Mouse (Mus musculus) heart, adult 2 months (tissue): ENCODE results near the gene Gm15448. TPM values are rescaled to one million over a fixed set of nuclear protein-coding genes. Genes with fewer than 3 reads are reported as not detected.
"Not testable (repeated sequence)": the region's sequence is repeated elsewhere in the genome, so short reads cannot be mapped to it uniquely, and the experiment has no call there.

Experiments used
- DNase-seq, 2 experiments: peaks; one replicate each; pipeline ENCODE4 v3.0.0; 2021
- H3K27ac ChIP-seq: fragments of 200-600 bp; 2 replicates; pipeline ENCODE4 v1.8.1; 2022
- H3K27me3 ChIP-seq: fragments of 200-500 bp; 2 replicates; pipeline ENCODE4 v1.6.1; 2012; ENCODE audit warnings: mild to moderate bottlenecking, low read length, inconsistent platforms, mixed read lengths; ENCODE audit not compliant: control insufficient read depth, insufficient read depth
- H3K36me3 ChIP-seq: fragments of 200-500 bp; 2 replicates; pipeline ENCODE4 v1.6.1; 2012; ENCODE audit warnings: low read length, inconsistent platforms; ENCODE audit not compliant: control insufficient read depth, insufficient read depth
- H3K4me1 ChIP-seq: fragments of 200-500 bp; 2 replicates; pipeline ENCODE4 v1.6.1; 2011; ENCODE audit warnings: low read length; ENCODE audit not compliant: control insufficient read depth, insufficient read depth
- H3K4me3 ChIP-seq: fragments of 200-600 bp; 2 replicates; pipeline ENCODE4 v1.8.1; 2022
- H3K79me2 ChIP-seq: fragments of 200-500 bp; replicated peaks from 2 replicates; pipeline ENCODE4 v1.6.1; 2012; ENCODE audit warnings: mild to moderate bottlenecking, inconsistent platforms, low read length, moderate library complexity, mixed read lengths; ENCODE audit not compliant: control insufficient read depth, insufficient read depth
- H3K9ac ChIP-seq: fragments of 200-500 bp; 2 replicates; pipeline ENCODE4 v1.6.1; 2012; ENCODE audit warnings: low read depth, mild to moderate bottlenecking, control low read depth, inconsistent platforms, low read length, mixed read lengths
- CTCF ChIP-seq: fragments of 200-600 bp; IDR thresholded peaks from 2 replicates; pipeline ENCODE4 v1.8.1; 2022; ENCODE audit warnings: antibody characterized with exemption, mild to moderate bottlenecking, moderate library complexity
- WGBS: fragments of 180-500 bp; shearing (Covaris S2); methylation state at CpG from one replicate; pipeline ENCODE4 v1.1.7; 2018; 5-methylcytosine and 5-hydroxymethylcytosine counted together
- intact Hi-C: fragments of 180-260 bp; cut with DNase I; formaldehyde crosslinking; loops from one replicate; pipeline ENCODE4 v1.15.1; 2025
- long read RNA-seq: library from polyadenylated mRNA; stranded (forward); transcript quantifications from one replicate; pipeline ENCODE4 v2.0.0, GENCODE M21; 2021
- polyA plus RNA-seq: library from polyadenylated mRNA; depleted of rRNA; stranded (reverse); fragments of >200 nt; gene quantifications from 2 replicates; pipeline ENCODE4 v1.2.3, GENCODE M21; 2012; rRNA removed
- total RNA-seq, 2 experiments: library from RNA; stranded (reverse); gene quantifications; 2 replicates each; pipeline ENCODE4 v1.2.3; 2021

Gene Gm15448
- under 1 TPM; 0.27 to 0.29 TPM for total RNA-seq
- 0.39 TPM in 1 of 2 replicates, not detected in the other for polyA plus RNA-seq
- long read RNA-seq, result 0 reads

DNA sequence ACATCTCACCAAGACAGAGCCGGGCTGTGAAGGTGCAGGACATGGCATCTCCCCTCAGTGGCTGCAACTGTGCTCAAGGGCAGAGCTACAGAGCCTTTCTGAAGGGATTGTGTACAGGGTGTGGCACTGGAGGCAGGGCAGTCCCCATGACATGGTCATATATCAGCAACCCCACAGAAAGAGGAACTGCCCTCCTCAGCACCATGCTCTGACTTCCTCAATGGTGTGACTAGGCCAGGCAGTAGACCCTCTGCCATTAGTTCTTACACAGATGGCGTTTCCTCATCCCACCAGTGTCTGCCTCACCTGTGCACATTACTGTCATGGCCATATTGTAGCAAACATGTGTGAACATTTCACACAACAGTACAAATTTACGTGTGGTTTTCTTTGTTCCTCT is at the start of gene Gm15448:
Gm15448 (minus strand) TSS at position 89 of the 400 bp plus-strand sequence.
- 25% methylated on average over 1 of the region's 3 CpGs for WGBS

DNA sequence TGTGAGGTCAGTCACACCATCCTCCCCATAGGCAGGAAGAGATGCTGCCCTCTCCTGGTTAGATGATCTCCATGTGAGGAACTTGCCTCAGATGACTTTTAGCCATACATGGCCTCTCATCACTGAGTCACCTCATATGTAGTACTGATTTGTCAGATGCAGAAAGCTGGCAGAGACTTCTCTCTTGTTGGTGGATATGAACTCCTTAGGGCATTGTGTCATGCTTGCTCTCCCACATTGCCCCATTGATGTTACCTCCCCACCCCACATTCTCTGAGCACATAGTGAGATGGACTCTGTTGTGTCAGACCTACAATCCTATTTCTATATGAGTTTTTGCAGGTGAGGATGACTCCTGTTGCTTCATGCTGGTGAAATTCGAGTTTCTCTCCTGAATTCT is 49.5 kb upstream of the Gm15448 start:
- H3K79me2 ChIP-seq, H3K36me3 ChIP-seq, H3K27ac ChIP-seq, intact Hi-C loops, H3K27me3 ChIP-seq, DNase-seq, H3K4me1 ChIP-seq, H3K4me3 ChIP-seq, H3K9ac ChIP-seq: not testable (repeated sequence)
- no CpG with 5 or more reads among the region's 1 CpGs for WGBS

More for the DNA sequence above, at the start of gene Gm15448:
- H3K27me3 ChIP-seq, H3K4me1 ChIP-seq, intact Hi-C loops, H3K27ac ChIP-seq, DNase-seq, H3K79me2 ChIP-seq, H3K9ac ChIP-seq, H3K36me3 ChIP-seq, H3K4me3 ChIP-seq: not testable (repeated sequence)

DNA sequence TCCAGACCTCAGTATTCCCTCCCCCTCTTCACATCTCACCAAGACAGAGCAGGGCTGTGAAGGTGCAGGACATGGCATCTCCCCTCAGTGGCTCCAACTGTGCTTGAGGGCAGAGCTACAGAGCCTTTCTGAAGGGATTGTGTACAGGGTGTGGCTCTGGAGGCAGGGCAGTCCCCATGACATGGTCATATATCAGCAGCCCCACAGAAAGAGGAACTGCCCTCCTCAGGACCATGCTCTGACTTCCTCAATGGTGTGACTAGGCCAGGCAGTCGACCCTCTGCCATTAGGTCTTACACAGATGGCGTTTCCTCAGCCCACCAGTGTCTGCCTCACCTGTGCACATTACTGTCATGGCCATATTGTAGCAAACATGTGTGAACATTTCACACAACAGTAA is 19.5 kb upstream of the Gm15448 start, which contains the start of gene Pira2:
Pira2 (minus strand) TSS at position 101 of the 400 bp plus-strand sequence.
- H3K27me3 ChIP-seq, H3K4me1 ChIP-seq, H3K27ac ChIP-seq, DNase-seq, H3K9ac ChIP-seq, H3K4me3 ChIP-seq, H3K36me3 ChIP-seq, intact Hi-C loops, H3K79me2 ChIP-seq: not testable (repeated sequence)
- no CpG with 5 or more reads among the region's 2 CpGs for WGBS

DNA sequence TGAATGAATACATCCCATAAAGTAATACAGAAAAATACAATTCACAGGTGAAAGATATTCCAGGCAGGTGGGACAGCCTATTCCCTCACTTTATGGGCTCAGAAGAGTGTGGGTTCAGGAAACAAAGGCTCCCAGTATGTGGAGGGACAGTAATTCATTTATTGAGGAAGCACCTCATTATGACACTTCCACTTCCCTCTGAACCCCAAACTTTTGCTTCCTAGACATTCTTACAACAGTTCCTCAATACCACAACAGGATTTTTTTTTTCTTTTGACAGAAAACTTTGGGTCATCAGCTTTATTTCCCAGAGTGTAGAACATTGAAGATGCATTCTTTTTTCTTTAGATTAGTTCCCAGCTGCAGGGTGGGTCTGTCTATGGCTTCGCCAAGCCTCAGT is 12.4 kb upstream of the Gm15448 start:
- H3K27me3 ChIP-seq, H3K4me1 ChIP-seq, H3K79me2 ChIP-seq, H3K9ac ChIP-seq, H3K4me3 ChIP-seq, intact Hi-C loops, H3K36me3 ChIP-seq, H3K27ac ChIP-seq, DNase-seq: not testable (repeated sequence)
- whole genome bisulfite sequencing, result no CpG with 5 or more reads among the region's 1 CpGs

DNA sequence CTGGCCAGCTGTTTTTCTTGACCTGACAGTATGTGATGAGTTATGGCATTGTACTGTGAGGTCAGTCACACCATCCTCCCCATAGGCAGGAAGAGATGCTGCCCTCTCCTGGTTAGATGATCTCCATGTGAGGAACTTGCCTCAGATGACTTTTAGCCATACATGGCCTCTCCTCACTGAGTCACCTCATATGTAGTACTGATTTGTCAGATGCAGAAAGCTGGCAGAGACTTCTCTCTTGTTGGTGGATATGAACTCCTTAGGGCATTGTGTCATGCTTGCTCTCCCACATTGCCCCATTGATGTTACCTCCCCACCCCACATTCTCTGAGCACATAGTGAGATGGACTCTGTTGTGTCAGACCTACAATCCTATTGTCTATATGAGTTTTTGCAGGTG is 5.1 kb upstream of the Gm15448 start:
- intact Hi-C loops, H3K79me2 ChIP-seq, H3K4me3 ChIP-seq, H3K36me3 ChIP-seq, H3K9ac ChIP-seq, DNase-seq, H3K4me1 ChIP-seq, H3K27ac ChIP-seq, H3K27me3 ChIP-seq: not testable (repeated sequence)

DNA sequence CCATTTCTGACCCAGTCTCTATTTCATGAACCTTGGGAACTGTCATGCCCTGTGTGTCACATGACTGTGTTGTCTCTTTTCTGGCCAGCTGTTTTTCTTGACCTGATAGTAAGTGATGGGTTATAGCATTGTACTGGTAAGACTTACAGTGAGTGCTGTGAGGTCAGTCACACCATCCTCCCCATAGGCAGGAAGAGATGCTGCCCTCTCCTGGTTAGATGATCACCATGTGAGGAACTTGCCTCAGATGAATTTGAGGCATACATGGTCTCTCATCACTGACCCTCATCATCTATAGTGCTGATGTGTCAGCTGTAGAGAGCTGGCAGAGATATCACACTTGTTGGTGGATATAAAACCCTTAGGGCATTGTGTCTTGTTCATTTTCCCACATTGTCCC is 13.6 kb downstream of the Gm15448 start:
- not testable (repeated sequence) for DNase-seq, H3K79me2 ChIP-seq
- intact Hi-C loops, result loop anchor here (10.0 kb wide), 1 partner anchor 93 kb away; no protein-coding TSS in a partner anchor

DNA sequence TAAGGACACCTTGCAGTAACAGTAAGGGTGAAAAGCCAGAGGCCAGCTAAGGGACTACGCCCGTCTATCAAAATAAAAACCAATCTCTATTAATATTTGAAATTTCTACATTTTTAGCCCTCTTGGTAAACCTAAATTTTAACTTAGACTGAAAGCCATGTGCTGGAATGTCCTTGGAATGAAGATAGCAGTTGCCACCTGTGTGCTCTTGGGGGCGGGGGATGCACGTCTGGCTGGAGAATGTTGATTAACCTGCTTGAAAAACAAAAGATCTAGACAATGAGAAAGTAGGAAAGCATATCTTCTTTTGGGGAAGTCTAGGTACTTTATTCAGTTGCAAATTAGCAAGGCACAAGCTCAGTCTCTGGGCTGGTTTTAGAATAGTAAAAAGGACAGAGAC is 22.6 kb downstream of the Gm15448 start:
- H3K4me1 ChIP-seq, DNase-seq, H3K79me2 ChIP-seq, intact Hi-C loops, H3K27ac ChIP-seq, H3K9ac ChIP-seq, H3K27me3 ChIP-seq, H3K36me3 ChIP-seq, H3K4me3 ChIP-seq: not testable (repeated sequence)
- 82% methylated on average over 4 of the region's 4 CpGs for WGBS

More for the DNA sequence above, 13.6 kb downstream of the Gm15448 start:
- not testable (repeated sequence) for H3K27me3 ChIP-seq, H3K36me3 ChIP-seq, H3K9ac ChIP-seq, H3K4me1 ChIP-seq, H3K4me3 ChIP-seq, H3K27ac ChIP-seq
- TF ChIP-seq CTCF, result peak; percentile 23

DNA sequence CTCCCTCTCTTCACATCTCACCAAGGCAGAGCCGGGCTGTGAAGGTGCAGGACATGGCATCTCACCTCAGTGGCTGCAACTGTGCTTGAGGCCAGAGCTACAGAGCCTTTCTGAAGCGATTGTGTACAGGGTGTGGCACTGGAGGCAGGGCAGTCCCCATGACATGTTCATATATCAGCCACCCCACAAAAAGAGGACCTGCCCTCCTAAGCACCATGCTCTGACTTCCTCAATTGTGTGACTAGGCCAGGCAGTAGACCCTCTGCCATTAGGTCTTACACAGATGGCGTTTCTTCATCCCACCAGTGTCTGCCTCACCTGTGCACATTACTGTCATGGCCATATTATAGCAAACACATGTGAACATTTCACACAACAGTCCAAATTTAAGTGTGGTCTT is 25.5 kb downstream of the Gm15448 start:
- H3K27me3 ChIP-seq, H3K27ac ChIP-seq, DNase-seq, H3K79me2 ChIP-seq, intact Hi-C loops, H3K4me3 ChIP-seq, H3K36me3 ChIP-seq, H3K9ac ChIP-seq, H3K4me1 ChIP-seq: not testable (repeated sequence)
- 54% methylated on average over 3 of the region's 3 CpGs for WGBS

DNA sequence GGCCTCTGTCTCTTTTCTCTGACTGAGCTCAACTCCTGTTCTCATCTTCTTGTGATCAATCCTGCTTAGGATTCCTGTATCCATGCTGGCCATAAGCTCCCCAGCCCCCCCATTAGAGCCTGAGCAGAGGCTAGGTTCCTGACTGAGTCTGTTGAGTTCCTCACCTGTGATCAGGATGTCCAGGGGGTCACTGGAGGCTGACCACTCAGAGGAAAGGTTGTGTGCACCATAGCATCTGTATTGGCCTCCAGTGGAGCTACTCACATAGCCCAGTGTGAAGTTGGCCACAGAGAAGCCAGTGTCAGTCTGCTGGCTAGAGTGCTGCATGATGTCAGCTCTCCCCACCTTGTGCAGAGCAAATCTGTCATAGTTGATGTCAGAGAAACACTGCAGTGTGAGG is 29.2 kb downstream of the Gm15448 start:
- H3K9ac ChIP-seq, H3K36me3 ChIP-seq, H3K27me3 ChIP-seq, H3K4me1 ChIP-seq, H3K79me2 ChIP-seq, H3K4me3 ChIP-seq, DNase-seq, H3K27ac ChIP-seq, intact Hi-C loops: not testable (repeated sequence)
